Mouse (Mus musculus) forebrain, postnatal 0 days (tissue): ENCODE measurements around the gene Sox5. TPM values are rescaled to one million over a fixed set of nuclear protein-coding genes. Genes with fewer than 3 reads are reported as not detected.

ENCODE experiments used
- ATAC-seq: fragments of 200-750 bp; cut with Nextera tagmentation; 2 replicates; pipeline ENCODE4 v1.8.0; 2017; ENCODE audit warnings: mild to moderate bottlenecking, moderate library complexity
- DNase-seq: peaks from one replicate; pipeline ENCODE4 v3.0.0-alpha.2; 2015
- H3K27ac ChIP-seq: fragments of 300-500 bp; sonication (generic); 2 replicates; pipeline ENCODE4 v1.5.1; 2014; ENCODE audit warnings: low read depth, mild to moderate bottlenecking, antibody characterized with exemption, low read length, moderate library complexity, mixed read lengths
- H3K27me3 ChIP-seq: fragments of 300-500 bp; sonication (generic); 2 replicates; pipeline ENCODE4 v1.6.1; 2014; ENCODE audit warnings: mild to moderate bottlenecking, low read length, mixed read lengths; ENCODE audit not compliant: insufficient read depth
- H3K36me3 ChIP-seq: fragments of 300-500 bp; sonication (generic); 2 replicates; pipeline ENCODE4 v1.6.1; 2014; ENCODE audit warnings: mild to moderate bottlenecking, moderate library complexity; ENCODE audit not compliant: insufficient read depth
- H3K4me1 ChIP-seq: fragments of 300-500 bp; sonication (generic); 2 replicates; pipeline ENCODE4 v1.6.1; 2014; ENCODE audit warnings: antibody characterized with exemption; ENCODE audit not compliant: insufficient read depth
- H3K4me2 ChIP-seq: fragments of 300-500 bp; sonication (generic); 2 replicates; pipeline ENCODE4 v1.6.1; 2014; ENCODE audit warnings: low read depth, mild to moderate bottlenecking, moderate library complexity
- H3K4me3 ChIP-seq: fragments of 300-500 bp; sonication (generic); 2 replicates; pipeline ENCODE4 v1.5.1; 2014; ENCODE audit warnings: low read depth, low read length, mixed read lengths
- H3K9ac ChIP-seq: fragments of 300-500 bp; sonication (generic); 2 replicates; pipeline ENCODE4 v1.6.1; 2014; ENCODE audit warnings: mild to moderate bottlenecking
- H3K9me3 ChIP-seq: fragments of 300-500 bp; sonication (generic); 2 replicates; pipeline ENCODE4 v1.6.1; 2016; ENCODE audit warnings: low read length
- CTCF ChIP-seq: sonication (generic); IDR thresholded peaks from 2 replicates; pipeline ENCODE4 v1.5.1; 2016; ENCODE audit warnings: antibody characterized with exemption, control low read depth, low read depth
- WGBS: fragments of 180-500 bp; shearing (Covaris S2); extraction: QIAGEN DNeasy Blood & Tissue Kit; methylation state at CpG from one replicate; pipeline ENCODE4 v1.1.7; 2014; 5-methylcytosine and 5-hydroxymethylcytosine counted together
- polyA plus RNA-seq: library from polyadenylated mRNA; unstranded; fragments of >200 nt; fragmentation: Nextera tagmentation; extraction: Ambion mirVana; gene quantifications from 2 replicates; pipeline ENCODE4 v1.2.1, GENCODE M21; 2015
- total RNA-seq: library from RNA; depleted of rRNA; stranded (reverse); fragments of >200 nt; gene quantifications from 2 replicates; pipeline ENCODE4 v1.2.3, GENCODE M21; 2014; rRNA removed

Sox5 gene
- total RNA-seq (31.6 and 48.0 TPM in 2 replicates), polyA plus RNA-seq (44.7 and 62.8 TPM in 2 replicates)

DNA sequence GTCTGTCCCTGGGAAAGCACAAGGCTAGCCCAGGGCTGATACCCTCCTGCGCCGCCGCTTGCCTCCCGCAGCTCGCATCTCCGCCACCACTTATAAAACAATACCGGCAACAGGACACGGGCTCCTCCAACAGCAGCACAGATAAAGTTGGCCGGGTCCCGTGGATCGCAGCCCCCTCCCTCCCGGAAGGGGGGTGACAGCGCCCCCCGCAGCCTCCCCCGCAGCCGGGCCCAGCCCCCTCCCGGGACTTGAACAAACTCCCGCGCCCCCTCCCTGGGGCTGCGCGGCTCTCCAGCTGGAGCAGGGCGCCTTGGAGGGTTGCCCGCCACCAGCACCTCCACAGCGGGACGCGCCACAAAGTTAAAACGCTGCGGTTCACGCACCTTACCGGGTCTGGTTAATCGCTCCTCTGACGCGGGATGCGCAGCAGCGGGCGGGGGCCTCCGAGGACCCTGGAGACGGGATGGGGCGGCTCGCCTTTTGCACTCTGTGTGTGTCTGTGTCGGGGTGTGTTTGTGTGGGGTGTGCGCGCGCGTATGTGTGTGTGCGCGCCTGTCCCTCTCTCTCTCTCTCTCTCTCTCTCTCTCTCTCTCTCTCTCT is at the start of gene Sox5:
Gene Sox5, minus strand, starts transcription at position 547 of the 600 bp plus-strand sequence.
- peak within 1 kb of the TSS; percentile 67 for H3K4me3 ChIP-seq
- WGBS, result under 1% methylated on average over 46 of the region's 47 CpGs
- DNase-seq (peak; percentile 77), ATAC-seq (peak; percentile 79)
- H3K9me3 ChIP-seq, result no peaks in the 10 kb centered on the region
- H3K4me1 ChIP-seq, result no peaks in the 10 kb centered on the region
- peak within 1 kb of the TSS; percentile 97 for H3K4me2 ChIP-seq
- no peaks in the 10 kb centered on the region for H3K27me3 ChIP-seq
- TF ChIP-seq CTCF, result no peak; the same call in 1 of the 2 replicates
- no peaks in the 10 kb centered on the region for H3K36me3 ChIP-seq
- H3K27ac ChIP-seq, result peak within 1 kb of the TSS; percentile 72
- peak within 1 kb of the TSS; percentile 71 for H3K9ac ChIP-seq

DNA sequence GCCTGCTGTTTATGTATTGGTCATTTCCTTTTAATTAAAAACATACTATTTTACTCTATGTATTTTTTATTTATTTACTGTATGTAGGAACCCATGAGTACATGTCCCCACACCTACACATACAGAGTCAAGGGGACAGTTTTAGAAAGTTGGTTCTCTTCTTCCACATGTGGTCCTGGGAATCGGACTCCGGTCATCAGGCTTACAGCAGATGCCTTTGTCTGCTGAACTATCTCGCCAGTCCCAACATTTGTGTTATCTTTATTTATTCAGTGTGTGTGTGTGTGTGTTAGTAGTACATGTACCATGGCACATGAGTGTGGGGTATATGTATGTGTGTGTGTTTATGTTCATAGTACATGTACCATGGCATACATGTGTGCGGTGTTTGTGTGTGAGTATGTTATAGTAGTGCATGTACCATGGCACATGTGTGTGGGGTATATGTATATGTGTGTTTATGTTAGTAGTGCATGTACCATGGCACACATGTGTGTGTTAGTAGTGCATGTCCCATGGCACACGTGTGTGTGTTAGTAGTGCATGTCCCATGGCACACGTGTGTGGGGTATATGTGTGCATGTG is 43.3 kb upstream of the Sox5 start:
- H3K9me3 ChIP-seq, result no peaks in the 10 kb centered on the region
- H3K4me1 ChIP-seq, result no peaks in the 10 kb centered on the region
- ATAC-seq (no peak), DNase-seq (no peak)
- no peak overlapping the region for H3K9ac ChIP-seq
- no peak for TF ChIP-seq CTCF
- no peaks in the 10 kb centered on the region for H3K36me3 ChIP-seq
- no peak overlapping the region for H3K4me3 ChIP-seq
- 94% methylated on average over 6 of the region's 6 CpGs for WGBS
- no peak overlapping the region for H3K4me2 ChIP-seq
- no peaks in the 10 kb centered on the region for H3K27me3 ChIP-seq
- H3K27ac ChIP-seq, result no peak overlapping the region

GRCm38 (mm10) chr6:144824153-144824552 is 42.4 kb upstream of the Sox5 start:
- Histone ChIP-seq H3K4me3 (no peak overlapping the region), H3K9ac (no peak overlapping the region), H3K27ac (no peak overlapping the region), H3K4me2 (no peak overlapping the region), H3K4me1 (no peaks in the 10 kb centered on the region), H3K36me3 (no peaks in the 10 kb centered on the region), H3K27me3 (no peaks in the 10 kb centered on the region), H3K9me3 (no peaks in the 10 kb centered on the region)
- 77% methylated on average over 12 of the region's 12 CpGs for WGBS
- DNase-seq (no peak), ATAC-seq (no peak)
- TF ChIP-seq CTCF, result no peak

- H3K4me1 ChIP-seq, result no peaks in the 10 kb centered on the region
- H3K9me3 ChIP-seq, result no peaks in the 10 kb centered on the region
- no peak overlapping the region for H3K9ac ChIP-seq
- no peak overlapping the region for H3K4me3 ChIP-seq
- no peaks in the 10 kb centered on the region for H3K27me3 ChIP-seq
- 53% methylated on average over 14 of the region's 14 CpGs for WGBS
- DNase-seq (no peak), ATAC-seq (no peak)
- H3K36me3 ChIP-seq, result no peaks in the 10 kb centered on the region
- TF ChIP-seq CTCF, result no peak
- no peak overlapping the region for H3K27ac ChIP-seq
- no peak overlapping the region for H3K4me2 ChIP-seq
These were observed 40.8 kb upstream of the Sox5 start for GRCm38 (mm10) chr6:144822594-144822993.

DNA sequence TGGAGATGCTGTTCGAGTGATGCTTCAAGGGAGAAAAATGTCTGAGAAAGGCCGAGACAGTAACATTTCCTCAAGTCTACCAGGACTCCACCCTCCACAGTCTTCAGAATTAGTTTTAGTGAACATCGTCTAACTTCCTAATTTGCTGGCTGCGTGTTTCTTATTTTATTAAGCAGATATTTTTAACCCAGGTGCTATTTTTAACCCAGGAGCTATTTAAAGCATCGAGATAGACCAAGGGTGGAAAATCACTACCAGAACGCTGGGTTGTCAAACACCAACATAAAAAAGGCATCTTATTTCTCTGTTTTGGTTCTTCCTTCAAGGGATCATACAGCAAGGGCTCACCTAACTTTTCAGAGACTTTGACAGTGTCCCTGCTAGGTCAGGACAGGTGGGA is 39.2 kb upstream of the Sox5 start:
- no peak overlapping the region for H3K4me3 ChIP-seq

DNA sequence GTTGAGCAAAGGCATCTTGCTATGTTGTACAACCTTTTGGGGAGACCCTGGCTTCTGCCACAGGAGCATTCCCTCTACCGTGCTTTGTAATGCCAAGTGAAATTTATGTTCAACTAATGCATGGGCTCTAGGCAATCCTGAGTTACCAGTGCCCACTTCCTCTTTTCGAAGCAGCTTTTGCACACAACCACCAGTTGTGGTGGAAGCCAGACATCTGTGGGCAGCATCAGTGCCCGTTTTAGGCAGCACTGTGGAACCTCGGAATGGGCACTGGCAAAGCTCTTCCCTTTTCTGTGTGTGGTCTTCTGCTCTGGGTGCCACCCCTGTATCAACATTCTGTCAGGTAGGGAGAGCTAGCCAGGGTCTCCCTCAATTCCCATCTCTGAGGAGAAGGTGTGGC is 36.2 kb upstream of the Sox5 start:
- Histone ChIP-seq H3K9ac (no peak overlapping the region), H3K4me3 (no peak overlapping the region), H3K27ac (no peak overlapping the region), H3K9me3 (no peaks in the 10 kb centered on the region), H3K27me3 (no peaks in the 10 kb centered on the region), H3K36me3 (no peaks in the 10 kb centered on the region), H3K4me2 (no peak overlapping the region), H3K4me1 (no peaks in the 10 kb centered on the region)
- 91% methylated on average over 4 of the region's 4 CpGs for WGBS
- no peak for DNase-seq
- no peak for ATAC-seq
- no peak for TF ChIP-seq CTCF

More for the DNA sequence above, 39.2 kb upstream of the Sox5 start:
- ATAC-seq (no peak), DNase-seq (no peak)
- Histone ChIP-seq H3K9ac (no peak overlapping the region), H3K9me3 (no peaks in the 10 kb centered on the region), H3K4me2 (no peak overlapping the region), H3K27me3 (no peaks in the 10 kb centered on the region), H3K4me1 (no peaks in the 10 kb centered on the region), H3K27ac (no peak overlapping the region), H3K36me3 (no peaks in the 10 kb centered on the region)
- no peak for TF ChIP-seq CTCF
- 84% methylated on average over 6 of the region's 6 CpGs for WGBS

DNA sequence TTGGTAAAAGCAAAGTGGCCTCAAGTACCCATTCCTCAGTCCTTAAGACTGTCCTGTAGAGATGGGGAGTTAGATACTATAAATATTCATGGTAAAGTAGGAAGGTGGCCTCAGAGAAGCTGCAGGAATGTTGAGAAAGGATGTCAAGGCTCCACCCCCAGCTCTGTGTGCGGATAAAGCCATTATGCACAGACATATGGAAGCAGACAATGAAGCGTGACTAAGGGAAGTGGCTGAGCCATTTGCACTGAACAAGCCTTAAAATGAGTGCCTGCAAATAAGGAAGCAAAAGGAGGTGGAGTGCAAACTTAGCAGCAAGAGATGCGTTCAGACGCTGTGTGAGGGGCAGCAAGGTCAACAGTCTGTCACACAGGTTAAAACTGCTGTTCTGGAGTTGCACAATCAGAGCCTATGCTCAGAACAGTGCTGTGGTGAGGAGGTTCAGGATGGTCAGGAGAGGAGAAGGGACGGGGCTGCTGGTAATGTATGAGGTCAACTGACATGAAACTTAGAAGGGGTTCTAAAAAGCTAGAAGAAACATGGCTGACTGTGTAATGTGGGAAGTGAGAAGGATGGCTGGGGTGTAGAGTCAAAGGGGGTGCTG is 35.7 kb upstream of the Sox5 start:
- Histone ChIP-seq H3K4me2 (no peak overlapping the region), H3K36me3 (no peaks in the 10 kb centered on the region), H3K9me3 (no peaks in the 10 kb centered on the region), H3K27ac (no peak overlapping the region), H3K27me3 (no peaks in the 10 kb centered on the region), H3K4me3 (no peak overlapping the region), H3K4me1 (no peaks in the 10 kb centered on the region), H3K9ac (no peak overlapping the region)
- TF ChIP-seq CTCF, result no peak
- DNase-seq (no peak), ATAC-seq (no peak)
- 75% methylated on average over 5 of the region's 5 CpGs for whole genome bisulfite sequencing
